Mouse (Mus musculus): Measurements from ENCODE around the gene Stk33.

DNA sequence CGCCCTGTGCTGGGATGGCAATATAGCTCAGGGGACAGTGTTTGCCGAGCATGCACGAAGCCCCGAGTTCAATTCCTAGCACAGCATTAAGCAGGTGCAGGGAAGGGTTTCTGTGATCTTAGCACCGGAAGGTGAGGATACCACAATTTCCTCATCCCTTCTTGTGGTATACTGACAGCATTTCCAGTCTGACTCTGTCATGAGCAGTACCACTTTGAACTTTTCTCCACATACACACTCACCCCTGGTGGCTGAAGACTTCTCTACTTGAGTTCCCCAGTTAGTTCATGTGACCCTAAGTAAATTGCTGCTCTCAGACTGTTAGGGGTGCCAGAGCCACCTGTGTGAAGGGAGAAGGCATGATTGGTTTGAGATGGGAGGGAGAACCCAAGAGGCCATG lies 173.3 kb downstream of the Stk33 start:
- TF ChIP-seq CTCF (IDR thresholded peaks at IDR 0.05; ENCODE audit: low read depth, low read length) (no peak), GATA2 (IDR thresholded peaks at IDR 0.05; ENCODE audit: borderline replicate concordance, low read depth, low read length) (no peak)
